Mouse (Mus musculus) embryonic facial prominence, embryonic 10.5 days (tissue): ENCODE measurements around the gene Gse1. TPM values are rescaled to one million over a fixed set of nuclear protein-coding genes. Genes with fewer than 3 reads are reported as not detected.

Experiments used
- DNase-seq: peaks from one replicate; pipeline ENCODE4 v3.0.0-alpha.2; 2017; ENCODE audit warnings: low spot score
- H3K27ac ChIP-seq: fragments of 300-500 bp; sonication (generic); replicated peaks from 2 replicates; pipeline ENCODE4 v1.5.1; 2016; ENCODE audit warnings: mild to moderate bottlenecking
- H3K27me3 ChIP-seq: fragments of 300-500 bp; sonication (generic); replicated peaks from 2 replicates; pipeline ENCODE4 v1.6.1; 2016; ENCODE audit warnings: low read depth, mild to moderate bottlenecking; ENCODE audit not compliant: poor library complexity, severe bottlenecking
- H3K36me3 ChIP-seq: fragments of 300-500 bp; sonication (generic); replicated peaks from 2 replicates; pipeline ENCODE4 v1.6.1; 2016; ENCODE audit warnings: mild to moderate bottlenecking, moderate library complexity
- H3K4me1 ChIP-seq: fragments of 300-500 bp; sonication (generic); 2 replicates; pipeline ENCODE4 v1.6.1; 2016
- H3K4me3 ChIP-seq: fragments of 300-500 bp; sonication (generic); 2 replicates; pipeline ENCODE4 v1.5.1; 2016; ENCODE audit warnings: mild to moderate bottlenecking, moderate library complexity
- H3K9me3 ChIP-seq: fragments of 300-500 bp; sonication (generic); 2 replicates; pipeline ENCODE4 v1.6.1; 2016; ENCODE audit warnings: mild to moderate bottlenecking
- WGBS: fragments of 180-500 bp; shearing (Covaris S2); methylation state at CpG from one replicate; pipeline ENCODE4 v1.1.7; 2016; 5-methylcytosine and 5-hydroxymethylcytosine counted together
- polyA plus RNA-seq: library from polyadenylated mRNA; unstranded; fragments of >200 nt; fragmentation: Nextera tagmentation; extraction: Ambion mirVana; gene quantifications from 2 replicates; pipeline ENCODE4 v1.2.1, GENCODE M21; 2016

The Gse1 gene
- polyA plus RNA-seq, 1 experiment from 2014 or later = 10.2 TPM

- 80% methylated on average over 9 of the region's 9 CpGs for WGBS
- 0 out of 2 replicates have a peak overlapping the region, but pooled peaks have one; percentile 40 for H3K27ac ChIP-seq
These were observed 57.6 kb downstream of the Gse1 start for GRCm38 (mm10) chr8:120285878-120286277.

GRCm38 (mm10) chr8:120288122-120288908, 60.1 kb downstream of the Gse1 start:
- H3K9me3 ChIP-seq = no peaks in the 10 kb centered on the region
- H3K36me3 ChIP-seq = no peaks in the 10 kb centered on the region
- H3K4me1 ChIP-seq = peaks cover 89% of the 10 kb centered on the region
- peaks cover 43% of the 10 kb centered on the region; the same call in 1 of the 2 replicates for H3K27me3 ChIP-seq
- WGBS = 31% methylated on average over 21 of the region's 21 CpGs
- H3K4me3 ChIP-seq = 0 out of 2 replicates have a peak overlapping the region, but pooled peaks have one; percentile 4
- H3K27ac ChIP-seq = peak overlapping the region; percentile 79
- DNase-seq = peak; percentile 74

More at GRCm38 (mm10) chr8:120285878-120286277, 57.6 kb downstream of the Gse1 start:
- no peak for DNase-seq
- H3K27me3 ChIP-seq = peaks cover 29% of the 10 kb centered on the region; the same call in 1 of the 2 replicates
- peaks cover 89% of the 10 kb centered on the region for H3K4me1 ChIP-seq
- H3K9me3 ChIP-seq = no peaks in the 10 kb centered on the region
- no peaks in the 10 kb centered on the region for H3K36me3 ChIP-seq
- no peak overlapping the region for H3K4me3 ChIP-seq

DNA sequence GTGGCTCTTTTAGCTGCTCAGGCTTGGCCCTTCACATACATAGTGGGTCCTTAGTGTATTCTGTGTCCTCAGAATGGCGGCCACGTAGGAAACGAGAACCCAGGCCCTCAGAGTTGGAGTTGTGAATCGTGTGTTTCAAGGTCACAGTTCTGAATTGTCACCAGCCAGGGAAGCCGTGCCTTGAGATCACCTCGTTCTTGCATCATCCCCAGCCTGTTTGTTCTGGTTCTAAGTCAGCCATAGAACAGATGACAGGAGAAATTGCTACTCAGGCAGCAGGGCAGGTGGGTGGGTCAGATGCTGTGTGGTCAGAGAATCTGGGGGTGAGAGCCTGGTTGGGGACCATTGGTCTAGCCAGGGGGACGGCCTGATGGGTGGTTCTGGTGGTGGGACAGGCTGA, 60.9 kb downstream of the Gse1 start:
- Histone ChIP-seq H3K36me3 (no peaks in the 10 kb centered on the region), H3K4me1 (peaks cover 89% of the 10 kb centered on the region), H3K27me3 (peaks cover 39% of the 10 kb centered on the region; the same call in 1 of the 2 replicates), H3K9me3 (no peaks in the 10 kb centered on the region), H3K4me3 (no peak overlapping the region; the same call in 1 of the 2 replicates), H3K27ac (peak overlapping the region; percentile 79)
- WGBS = 85% methylated on average over 7 of the region's 7 CpGs
- DNase-seq = no peak

- Histone ChIP-seq H3K4me1 (peaks cover 89% of the 10 kb centered on the region), H3K4me3 (no peak overlapping the region; the same call in 1 of the 2 replicates), H3K27ac (peak overlapping the region; percentile 73), H3K27me3 (peaks cover 39% of the 10 kb centered on the region; the same call in 1 of the 2 replicates), H3K36me3 (no peaks in the 10 kb centered on the region), H3K9me3 (no peaks in the 10 kb centered on the region)
- DNase-seq = no peak
- 42% methylated on average over 10 of the region's 10 CpGs for WGBS
These were observed 61.5 kb downstream of the Gse1 start for GRCm38 (mm10) chr8:120289698-120290181.

- no peaks in the 10 kb centered on the region for H3K9me3 ChIP-seq
- H3K4me1 ChIP-seq = peaks cover 89% of the 10 kb centered on the region
- H3K4me3 ChIP-seq = no peak overlapping the region
- H3K27me3 ChIP-seq = peaks cover 39% of the 10 kb centered on the region; the same call in 1 of the 2 replicates
- H3K36me3 ChIP-seq = no peaks in the 10 kb centered on the region
- DNase-seq = no peak
- peak overlapping the region; percentile 73 for H3K27ac ChIP-seq
- WGBS = 68% methylated on average over 15 of the region's 15 CpGs
These were observed 62.4 kb downstream of the Gse1 start for GRCm38 (mm10) chr8:120290614-120291013.

DNA sequence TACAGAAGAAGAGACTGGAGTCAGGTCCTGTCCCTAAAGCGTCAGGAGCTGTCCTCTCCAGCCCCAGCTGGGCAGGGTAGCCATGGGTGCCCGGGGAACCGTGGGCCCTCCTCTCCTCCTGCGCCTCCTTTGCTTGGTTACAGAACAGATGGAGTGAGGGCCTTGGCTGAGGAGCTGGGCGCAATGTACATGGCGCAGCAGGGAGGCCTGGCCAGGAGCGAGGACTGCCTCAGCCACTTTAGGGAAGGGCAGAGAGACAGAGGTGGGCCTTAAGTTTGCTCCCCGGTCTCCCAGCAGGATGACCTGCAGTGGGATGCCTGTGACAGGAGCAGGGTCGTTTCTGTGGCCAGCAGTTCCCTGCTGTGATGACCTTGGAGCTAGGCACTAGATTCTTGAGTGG, 63.4 kb downstream of the Gse1 start:
- 86% methylated on average over 9 of the region's 9 CpGs for WGBS
- Histone ChIP-seq H3K4me1 (peaks cover 93% of the 10 kb centered on the region), H3K36me3 (no peaks in the 10 kb centered on the region), H3K4me3 (peak overlapping the region; percentile 31; the same call in 1 of the 2 replicates), H3K27ac (peak overlapping the region; percentile 85), H3K9me3 (no peaks in the 10 kb centered on the region), H3K27me3 (peaks cover 37% of the 10 kb centered on the region; the same call in 1 of the 2 replicates)
- no peak for DNase-seq

GRCm38 (mm10) chr8:120292316-120293107, 64.3 kb downstream of the Gse1 start:
- 64% methylated on average over 8 of the region's 8 CpGs for WGBS
- Histone ChIP-seq H3K36me3 (no peaks in the 10 kb centered on the region), H3K27ac (peak overlapping the region; percentile 85), H3K27me3 (peaks cover 38% of the 10 kb centered on the region; the same call in 1 of the 2 replicates), H3K4me3 (peak overlapping the region; percentile 31; the same call in 1 of the 2 replicates), H3K4me1 (peaks cover 100% of the 10 kb centered on the region), H3K9me3 (no peaks in the 10 kb centered on the region)
- DNase-seq = no peak

DNA sequence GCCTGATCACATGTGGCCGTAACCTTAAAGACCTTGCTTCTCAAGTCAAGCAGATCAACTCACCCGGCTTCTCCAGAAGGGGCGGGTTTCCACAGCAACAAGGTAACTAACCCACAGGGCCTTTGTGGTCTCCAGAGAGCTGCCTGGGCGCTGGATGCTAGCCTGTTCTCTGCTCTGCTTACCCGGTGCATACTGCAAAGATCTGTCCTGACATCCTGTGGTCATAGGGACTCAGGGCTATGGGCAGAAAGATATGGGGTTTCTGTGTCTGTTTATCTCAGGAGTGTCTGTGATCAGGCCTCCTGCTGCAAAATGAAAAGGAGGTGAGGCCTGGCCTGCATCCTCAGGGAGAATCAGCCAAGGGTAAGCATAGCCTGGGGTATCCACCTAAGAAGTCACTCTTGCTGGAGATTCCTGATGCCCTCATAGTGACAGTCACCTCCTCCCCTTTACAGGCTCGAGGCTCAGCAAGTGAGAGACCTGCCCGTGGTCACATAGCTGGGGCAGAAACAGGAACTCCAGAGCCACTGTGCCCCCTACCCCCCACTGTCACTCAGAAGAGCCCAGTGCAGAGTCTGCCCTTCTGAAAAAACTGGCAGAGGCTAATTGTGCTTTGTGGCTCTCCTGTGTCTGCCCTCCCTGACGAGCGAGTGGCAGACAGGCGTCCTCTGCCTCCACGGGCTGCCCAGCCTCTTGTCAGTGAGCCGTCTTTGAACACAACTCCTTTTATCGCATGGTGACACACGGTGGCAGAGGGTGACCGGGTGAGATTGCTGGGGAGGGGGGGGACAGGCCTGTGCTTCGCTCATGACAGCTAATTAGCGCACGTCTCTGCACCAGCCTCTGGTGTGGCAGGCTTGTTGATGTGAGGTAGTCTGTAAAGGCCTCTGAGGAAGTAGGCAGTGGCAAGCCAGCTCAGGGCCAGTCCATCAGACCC, 65.4 kb downstream of the Gse1 start:
- H3K36me3 ChIP-seq = no peaks in the 10 kb centered on the region
- H3K27me3 ChIP-seq = peaks cover 38% of the 10 kb centered on the region; the same call in 1 of the 2 replicates
- 23% methylated on average over 18 of the region's 18 CpGs for WGBS
- H3K9me3 ChIP-seq = no peaks in the 10 kb centered on the region
- H3K4me1 ChIP-seq = peaks cover 100% of the 10 kb centered on the region
- peak overlapping the region; percentile 31 for H3K4me3 ChIP-seq
- no peak for DNase-seq
- H3K27ac ChIP-seq = peak overlapping the region; percentile 85

GRCm38 (mm10) chr8:120294982-120295870, 67.0 kb downstream of the Gse1 start:
- peaks cover 97% of the 10 kb centered on the region for H3K4me1 ChIP-seq
- peak; percentile 79 for DNase-seq
- peak overlapping the region; percentile 85 for H3K27ac ChIP-seq
- peaks cover 35% of the 10 kb centered on the region; the same call in 1 of the 2 replicates for H3K27me3 ChIP-seq
- H3K4me3 ChIP-seq = peak overlapping the region; percentile 41
- no peaks in the 10 kb centered on the region for H3K36me3 ChIP-seq
- WGBS = 12% methylated on average over 17 of the region's 17 CpGs
- H3K9me3 ChIP-seq = no peaks in the 10 kb centered on the region

DNA sequence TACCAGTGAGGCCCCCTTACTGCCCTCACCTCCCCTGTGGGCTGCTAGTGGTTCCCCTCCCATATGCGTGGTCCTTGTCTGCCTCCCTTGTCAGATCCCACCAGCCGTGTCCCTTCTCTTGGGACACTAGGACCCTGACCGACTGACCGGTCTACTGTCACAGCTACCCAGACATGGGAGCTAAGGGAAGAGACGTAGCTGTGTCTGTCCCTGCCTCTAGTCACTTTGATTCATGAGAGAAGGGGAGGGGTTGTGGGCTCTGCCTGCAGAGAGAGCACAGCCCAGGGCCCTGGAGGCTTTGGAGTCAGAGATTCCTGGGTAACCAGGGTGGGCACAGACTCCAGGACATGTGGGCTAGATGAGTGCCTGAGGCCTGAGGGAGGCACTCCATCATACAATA, 68.7 kb downstream of the Gse1 start:
- peaks cover 37% of the 10 kb centered on the region; the same call in 1 of the 2 replicates for H3K27me3 ChIP-seq
- H3K27ac ChIP-seq = peak overlapping the region; percentile 85
- no peaks in the 10 kb centered on the region for H3K9me3 ChIP-seq
- H3K36me3 ChIP-seq = no peaks in the 10 kb centered on the region
- WGBS = 28% methylated on average over 5 of the region's 5 CpGs
- no peak for DNase-seq
- no peak overlapping the region for H3K4me3 ChIP-seq
- H3K4me1 ChIP-seq = peaks cover 92% of the 10 kb centered on the region
